ENCODE assay signal across 13 mouse cellular contexts in the genomic region with DNA sequence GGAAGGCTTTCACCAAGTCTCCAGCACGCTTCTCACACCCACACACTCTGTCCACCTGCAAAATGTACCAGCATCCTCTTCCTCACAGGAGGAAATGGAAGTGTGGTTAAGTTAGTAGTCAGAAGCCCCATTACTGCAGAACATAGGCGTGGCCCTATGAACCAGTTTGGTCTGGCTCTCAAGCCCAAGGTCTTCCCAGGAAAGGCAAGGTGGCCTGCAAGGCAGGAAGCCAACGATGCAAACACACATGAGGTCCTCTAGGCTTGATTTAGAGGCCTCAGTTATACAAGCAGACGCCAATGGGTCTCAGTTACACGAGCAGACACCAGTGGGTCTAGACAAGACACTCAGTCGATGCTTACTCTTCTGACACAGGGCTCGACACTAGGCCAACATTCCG.
"Had no signal": no experiment of that assay in that cellular context is flagged by ENCODE, and none has a peak within 500 bp of the region (broad histone marks: within the 10 kb centered on the region; RNA-seq: fewer than 3 reads in every experiment).

No protein-coding gene starts in this region.

- H3K9me3 ChIP-seq: kidney, embryonic 15.5 days; liver, embryonic 13.5 days; midbrain, embryonic 12.5 days; midbrain, embryonic 15.5 days; neural tube, embryonic 13.5 days had no signal

- ATAC-seq: midbrain, embryonic 15.5 days had no signal

- DNase-seq: kidney, postnatal 10 days; kidney, postnatal 36 days; layer of hippocampus, postnatal 36 days; liver, embryonic 13.5 days; lung, adult 2 months; lung, postnatal 14 days; thymus, adult 18-20 months; thymus, postnatal 36 days had no signal

- H3K27ac ChIP-seq: kidney, embryonic 15.5 days; liver, embryonic 13.5 days; midbrain, embryonic 12.5 days; midbrain, embryonic 15.5 days; neural tube, embryonic 13.5 days had no signal

- H3K27me3 ChIP-seq: kidney, embryonic 15.5 days; liver, embryonic 13.5 days; midbrain, embryonic 12.5 days; midbrain, embryonic 15.5 days; neural tube, embryonic 13.5 days had no signal

- H3K4me3 ChIP-seq: kidney, embryonic 15.5 days; liver, embryonic 13.5 days; midbrain, embryonic 12.5 days; midbrain, embryonic 15.5 days; myocyte; neural tube, embryonic 13.5 days had no signal

- H3K4me2 ChIP-seq: kidney, embryonic 15.5 days; liver, embryonic 13.5 days; midbrain, embryonic 12.5 days; midbrain, embryonic 15.5 days; neural tube, embryonic 13.5 days had no signal

- H3K9ac ChIP-seq: kidney, embryonic 15.5 days; liver, embryonic 13.5 days; midbrain, embryonic 12.5 days; midbrain, embryonic 15.5 days; neural tube, embryonic 13.5 days had no signal
